Mouse (Mus musculus) adrenal gland, postnatal 14 days (tissue): ENCODE data around the gene Prlh. TPM values are rescaled to one million over a fixed set of nuclear protein-coding genes. Genes with fewer than 3 reads are reported as not detected.

Source experiments
- DNase-seq: peaks from one replicate; pipeline ENCODE4 v3.0.0; 2021; ENCODE audit warnings: mixed read lengths
- total RNA-seq: library from RNA; stranded (reverse); gene quantifications from 2 replicates; pipeline ENCODE4 v1.2.3, GENCODE M21; 2021

The Prlh gene
- total RNA-seq, 1 experiment from 2014 or later: not detected

DNA sequence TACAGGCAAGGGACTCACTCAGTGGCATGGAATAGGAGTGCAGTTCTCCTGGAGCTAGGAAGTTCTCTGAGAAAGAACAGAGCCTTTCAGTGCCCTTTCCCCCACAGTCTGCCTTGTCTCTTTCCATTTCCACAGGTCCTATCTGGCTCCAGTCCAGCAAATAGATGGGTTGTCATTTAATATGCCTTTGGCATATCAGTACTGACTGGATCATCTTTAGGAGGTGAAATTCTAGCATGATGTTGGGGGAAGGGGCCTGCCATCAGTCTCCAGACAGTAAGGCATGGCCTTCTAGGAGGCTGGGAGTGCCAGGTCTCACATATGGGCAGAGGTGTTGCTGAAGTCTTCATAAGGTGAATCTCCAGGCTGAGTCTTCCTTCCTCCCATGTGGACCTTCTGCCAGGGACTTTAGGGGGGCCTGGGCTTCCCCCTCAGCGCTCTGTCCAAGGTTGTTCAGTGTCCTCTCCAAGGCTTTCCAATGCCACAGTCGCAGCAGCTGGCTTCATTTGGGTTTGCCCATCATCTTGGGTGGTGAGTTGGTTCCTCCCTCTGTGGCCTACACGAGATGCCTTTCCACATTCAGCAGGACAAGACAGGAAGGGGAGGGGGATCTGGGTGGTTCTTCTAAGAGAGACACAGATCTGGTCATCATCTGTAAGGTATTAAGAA, 49.1 kb downstream of the Prlh start:
- no peak for DNase-seq

DNA sequence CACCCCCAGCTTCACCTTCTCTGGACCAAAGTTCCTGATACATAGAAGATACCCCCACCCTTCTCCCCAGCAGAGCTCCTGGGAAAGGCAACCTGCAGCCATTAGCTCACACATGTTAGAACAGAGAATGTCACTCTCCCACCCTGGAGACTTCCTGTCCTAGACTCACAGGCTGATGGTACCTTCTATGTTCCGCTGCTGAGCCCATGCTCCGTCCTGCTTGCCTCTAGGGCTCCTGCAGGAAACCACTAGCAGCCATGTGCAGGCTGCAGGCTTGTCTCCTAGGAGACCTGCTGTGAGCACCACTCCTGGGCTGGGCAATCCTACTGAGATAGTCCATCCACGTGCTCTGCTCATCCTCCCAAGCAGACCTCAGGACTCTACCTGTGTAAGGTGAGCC, 49.7 kb downstream of the Prlh start:
- DNase-seq: no peak

Other genes starting within 250 kb of the Prlh start
- 70.2 and 82.4 TPM in 2 replicates for gene Col6a3, start 109.1 kb upstream of the Prlh start, total RNA-seq
- 1.6 and 1.8 TPM in 2 replicates for gene Mlph, start 38.0 kb upstream of the Prlh start, total RNA-seq
- gene Rab17, start 16.6 kb downstream of the Prlh start, total RNA-seq: 0.64 and 2.7 TPM in 2 replicates
- gene Lrrfip1, start 45.6 kb downstream of the Prlh start, total RNA-seq: 49.4 and 61.1 TPM in 2 replicates
- gene Rbm44, start 192.0 kb downstream of the Prlh start, total RNA-seq: not detected in 2 replicates
- gene Ramp1, start 226.7 kb downstream of the Prlh start, total RNA-seq: 8.0 and 9.5 TPM in 2 replicates